Mouse (Mus musculus) erythroblast, embryonic 14.5 days (primary cell): Measurements from ENCODE around the gene Cdk20.

Experiments used
- GATA1 ChIP-seq: IDR thresholded peaks from 2 replicates; pipeline ENCODE4 v1.6.1; 2012; ENCODE audit warnings: low read length, inconsistent platforms, mixed read lengths
- TAL1 ChIP-seq: IDR thresholded peaks from 3 replicates; pipeline ENCODE4 v1.6.1; 2012; ENCODE audit warnings: low read length, inconsistent platforms, mixed read lengths

GRCm38 (mm10) chr13:64425280-64425679, 6.8 kb upstream of the Cdk20 start:
- TF ChIP-seq GATA1 = no peak
- no peak for TF ChIP-seq TAL1
